Mouse (Mus musculus) c-Kit-positive CD71-positive TER-119-positive erythroid progenitor cells, embryonic 14.5 days (primary cell): ENCODE measurements around the gene Gpr34.

Experiments
- DNase-seq: peaks from one replicate; pipeline ENCODE4 v3.0.0-alpha.2; 2013; ENCODE audit warnings: low spot score

Gpr34 gene

DNA sequence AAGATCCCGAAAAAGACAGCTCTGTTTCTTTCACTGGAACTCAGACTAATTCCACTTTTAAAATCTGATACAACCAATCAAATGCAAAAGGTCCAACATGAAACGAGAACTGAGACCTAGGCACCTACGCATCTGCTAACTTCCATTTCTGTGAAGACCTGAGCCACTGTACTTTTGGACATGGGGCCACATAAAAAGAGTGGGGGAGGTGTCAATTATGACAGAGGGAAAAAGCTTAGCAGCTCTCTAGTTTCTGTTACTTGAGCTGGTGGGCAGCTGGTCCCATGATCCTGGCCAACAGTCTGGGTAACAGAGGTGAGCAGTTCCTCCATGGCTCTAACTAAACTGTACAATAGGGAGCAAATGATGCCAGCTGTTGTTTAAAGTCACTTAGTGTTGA is 41.1 kb downstream of the Gpr34 start:
- DNase-seq = no peak

- no peak for DNase-seq
Observed at GRCm38 (mm10) chrX:13681748-13682147, 49.9 kb downstream of the Gpr34 start.

DNA sequence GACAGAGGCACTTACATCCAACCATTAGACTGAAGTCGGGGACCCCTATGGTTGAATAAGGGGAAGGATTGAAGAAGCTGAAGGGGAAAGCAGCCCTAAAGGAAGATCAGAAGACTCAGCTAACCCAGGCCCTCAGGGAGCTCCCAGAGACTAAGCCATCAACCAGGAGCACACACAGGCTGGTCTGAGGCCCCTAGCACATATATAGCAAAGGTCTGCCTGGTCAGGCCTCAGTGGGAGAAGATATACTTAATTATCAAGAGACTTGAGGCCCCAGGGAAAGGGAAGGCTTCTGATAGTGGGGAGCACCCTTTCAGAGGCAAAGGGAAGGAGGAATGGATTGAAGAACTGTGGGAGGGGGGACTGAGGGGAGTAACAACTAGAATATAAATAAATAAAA is 54.7 kb downstream of the Gpr34 start:
- DNase-seq = peak; percentile 9

DNA sequence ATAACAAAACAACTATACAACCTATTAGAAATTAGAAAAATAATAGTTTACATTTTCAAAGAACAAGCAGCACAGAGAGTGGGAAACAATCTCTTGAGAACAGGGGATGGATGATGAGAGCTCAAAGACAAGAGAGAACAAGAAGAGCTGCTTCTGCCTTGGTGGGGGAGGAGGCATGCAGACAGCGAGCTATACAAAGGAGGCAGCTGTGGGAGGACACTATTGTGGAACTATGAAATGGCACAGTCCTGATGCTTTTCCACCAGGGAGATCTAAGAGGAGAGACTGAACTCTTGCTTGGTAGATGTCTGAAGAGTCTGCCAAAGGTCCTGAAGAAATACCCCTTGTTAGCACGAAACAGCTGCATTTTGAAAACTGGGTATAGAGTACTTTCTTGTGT is 56.5 kb downstream of the Gpr34 start:
- DNase-seq = no peak
